Mouse (Mus musculus): ENCODE data around the gene Acadl.

DNA sequence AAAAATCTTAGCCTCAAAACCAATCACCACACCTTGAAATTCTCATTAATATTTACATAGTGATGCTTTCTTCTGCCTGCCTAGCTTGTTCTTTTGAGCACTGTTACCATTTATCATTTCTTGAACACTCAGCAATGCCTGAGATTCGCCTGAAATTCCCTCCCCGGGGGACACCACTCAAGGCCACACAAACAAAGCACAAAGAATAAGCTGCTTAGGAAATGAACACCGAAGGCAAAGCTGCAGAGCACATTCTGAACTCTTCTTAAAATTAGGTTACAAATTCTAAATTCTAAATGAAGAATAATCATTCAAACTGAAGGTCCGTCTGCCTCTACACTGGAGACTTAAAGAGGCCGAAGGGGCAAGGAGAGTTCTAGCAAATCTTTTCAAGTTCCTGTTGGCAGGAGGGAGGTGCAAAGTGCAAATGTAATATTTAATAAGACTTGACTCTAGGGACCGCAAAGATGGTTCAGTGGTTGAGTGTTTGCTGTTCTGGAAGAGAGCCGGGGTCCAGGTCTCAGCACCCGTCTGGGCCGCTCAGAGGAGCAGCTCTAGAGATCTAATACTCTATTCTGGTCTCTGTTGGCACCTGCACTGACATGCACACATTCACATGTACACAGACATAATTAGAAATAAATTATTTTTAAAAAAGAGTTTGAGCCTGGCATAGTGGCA is 33.5 kb downstream of the Acadl start:
- TF ChIP-seq CTCF (IDR thresholded peaks at IDR 0.05; ENCODE audit: insufficient read depth, low read length) (no peak), POLR2A (IDR thresholded peaks at IDR 0.05; ENCODE audit: borderline replicate concordance, extremely low read depth, low read depth, low read length) (no peak)

Data from lung, adult 2 months (tissue).